Mouse (Mus musculus) embryonic fibroblast, embryonic 13.5 days (primary cell): ENCODE results near the gene D630039A03Rik. TPM values are rescaled to one million over a fixed set of nuclear protein-coding genes. Genes with fewer than 3 reads are reported as not detected.
A peak's percentile ranks its signal among the peaks of the same experiment; 100 is the strongest.
"Not testable (repeated sequence)": the region's sequence is repeated elsewhere in the genome, so short reads cannot be mapped to it uniquely, and the experiment has no call there.

ENCODE experiments used
- H3K27ac ChIP-seq: 2 replicates; pipeline ENCODE4 v1.5.1; 2012; ENCODE audit warnings: low read length, control low read depth, inconsistent platforms; ENCODE audit not compliant: insufficient read depth
- H3K4me1 ChIP-seq: 2 replicates; pipeline ENCODE4 v1.6.1; 2011; ENCODE audit warnings: low read length; ENCODE audit not compliant: control insufficient read depth, insufficient read depth
- H3K4me3 ChIP-seq: 2 replicates; pipeline ENCODE4 v1.5.1; 2011; ENCODE audit warnings: mild to moderate bottlenecking, control low read depth, low read length; ENCODE audit not compliant: insufficient read depth
- CTCF ChIP-seq: IDR thresholded peaks from 2 replicates; pipeline ENCODE4 v1.5.1; 2011; ENCODE audit warnings: mild to moderate bottlenecking, control low read depth, low read length, moderate library complexity, borderline replicate concordance; ENCODE audit not compliant: insufficient read depth
- POLR2A ChIP-seq: IDR thresholded peaks from 2 replicates; pipeline ENCODE4 v1.6.1; 2011; ENCODE audit warnings: low read depth, mild to moderate bottlenecking, control low read depth, low read length, moderate library complexity
- polyA plus RNA-seq: library from polyadenylated mRNA; stranded (reverse); fragments of >200 nt; gene quantifications from 2 replicates; pipeline ENCODE4 v1.2.4, GENCODE M21; 2011; ENCODE audit warnings: low read depth; ENCODE audit not compliant: missing spikeins, insufficient read length

D630039A03Rik gene
- polyA plus RNA-seq, 1 experiment: not detected

DNA sequence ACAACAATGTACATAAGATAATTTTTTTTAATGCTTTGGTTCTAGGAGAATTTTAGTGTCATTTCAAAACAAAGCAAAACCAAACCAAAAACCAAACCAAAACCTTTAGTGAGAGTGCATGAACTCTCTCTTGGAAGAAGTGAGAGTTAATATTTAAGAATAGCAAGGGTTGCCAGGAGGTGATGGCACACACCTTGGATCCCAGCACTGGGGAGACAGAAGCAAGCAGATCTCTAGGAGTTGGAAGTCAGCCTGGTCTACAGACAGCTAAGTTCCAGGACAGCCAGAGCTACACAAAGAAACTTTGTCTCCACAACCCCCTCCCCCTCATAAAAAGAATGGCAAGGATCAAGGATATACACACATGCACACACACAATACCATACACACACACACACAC is 3.1 kb downstream of the D630039A03Rik start:
- H3K4me3 ChIP-seq: no peak overlapping the region
- TF ChIP-seq POLR2A (no peak), CTCF (no peak)
- no peak overlapping the region for H3K27ac ChIP-seq
- no peaks in the 10 kb centered on the region for H3K4me1 ChIP-seq

DNA sequence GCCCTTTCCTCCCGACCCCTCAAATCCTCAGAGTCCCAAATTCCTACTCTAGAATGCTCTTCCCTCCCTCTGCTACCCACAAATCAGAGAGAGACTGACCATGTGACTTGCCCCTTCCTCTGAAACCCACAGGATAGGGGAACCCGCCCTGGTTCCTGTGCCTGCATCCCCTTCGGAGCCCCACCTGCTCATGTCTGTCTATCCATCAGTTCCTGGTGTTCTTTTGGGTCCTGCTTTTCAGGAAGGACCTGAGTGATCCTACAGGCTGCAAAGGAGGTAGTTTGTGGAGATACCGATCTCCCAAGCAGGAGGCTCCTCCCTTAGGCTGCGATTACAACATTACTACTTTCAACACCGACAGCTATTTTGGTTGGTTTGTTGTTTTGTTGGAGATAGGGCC is 7.2 kb downstream of the D630039A03Rik start:
- Histone ChIP-seq H3K4me1 (no peaks in the 10 kb centered on the region), H3K4me3 (no peak overlapping the region), H3K27ac (no peak overlapping the region)
- TF ChIP-seq CTCF (no peak), POLR2A (no peak)

GRCm38 (mm10) chr4:57906708-57907107 is 9.4 kb downstream of the D630039A03Rik start:
- Histone ChIP-seq H3K4me1 (no peaks in the 10 kb centered on the region), H3K27ac (no peak overlapping the region), H3K4me3 (no peak overlapping the region)
- no peak for TF ChIP-seq CTCF
- no peak for TF ChIP-seq POLR2A

DNA sequence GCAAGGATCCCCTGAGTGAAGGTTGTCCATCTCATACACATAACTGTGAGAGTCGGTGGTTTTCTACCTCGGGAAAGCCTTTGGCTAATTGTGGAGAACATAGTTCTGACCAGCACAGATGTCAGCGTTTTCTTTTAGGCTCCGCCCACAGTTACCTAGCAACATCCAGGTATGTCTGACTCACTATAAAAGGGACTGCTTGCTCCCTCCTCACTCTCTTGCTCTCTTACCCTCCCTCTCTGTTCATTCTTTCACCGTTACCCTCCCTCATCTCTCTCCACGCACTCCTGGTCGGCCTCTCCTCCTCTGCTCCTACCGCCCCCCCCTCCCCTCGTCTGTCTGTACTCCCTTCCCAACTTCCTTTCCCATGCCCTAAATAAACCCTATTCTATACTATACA is 11.5 kb downstream of the D630039A03Rik start:
- no peaks in the 10 kb centered on the region for H3K4me1 ChIP-seq
- no peak for TF ChIP-seq POLR2A
- TF ChIP-seq CTCF: no peak
- H3K4me3 ChIP-seq: no peak overlapping the region
- no peak overlapping the region for H3K27ac ChIP-seq

GRCm38 (mm10) chr4:57904211-57904610 is 11.9 kb downstream of the D630039A03Rik start:
- TF ChIP-seq CTCF: peak; percentile 84
- no peak for TF ChIP-seq POLR2A
- no peak overlapping the region for H3K27ac ChIP-seq
- H3K4me3 ChIP-seq: no peak overlapping the region
- no peaks in the 10 kb centered on the region for H3K4me1 ChIP-seq

DNA sequence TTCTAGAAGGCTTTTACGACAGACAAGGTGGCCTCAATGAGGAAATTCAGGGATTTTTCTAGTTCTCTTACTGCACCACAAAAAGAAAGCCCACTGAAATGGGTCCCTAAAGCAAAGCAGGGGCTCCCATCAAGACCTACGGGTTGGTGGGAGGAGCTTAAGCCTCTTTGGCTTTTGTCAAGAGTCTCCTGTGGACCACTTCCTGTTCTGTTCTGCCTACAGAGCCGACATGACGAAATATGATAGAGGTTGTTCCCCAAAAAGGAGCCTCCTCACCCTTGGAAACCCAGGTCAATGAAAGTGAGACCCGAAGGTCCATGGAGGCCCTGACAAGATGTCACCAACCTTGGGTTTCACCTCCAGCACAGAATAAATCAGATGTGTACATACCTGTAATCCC is 13.5 kb downstream of the D630039A03Rik start:
- no peak overlapping the region for H3K4me3 ChIP-seq
- H3K27ac ChIP-seq: no peak overlapping the region
- H3K4me1 ChIP-seq: no peaks in the 10 kb centered on the region
- TF ChIP-seq CTCF: no peak
- no peak for TF ChIP-seq POLR2A

- no peak overlapping the region for H3K4me3 ChIP-seq
- no peaks in the 10 kb centered on the region for H3K4me1 ChIP-seq
- no peak for TF ChIP-seq POLR2A
- TF ChIP-seq CTCF: peak; percentile 65; the same call in 1 of the 2 replicates
Measured at GRCm38 (mm10) chr4:57901210-57901609, 14.9 kb downstream of the D630039A03Rik start.

GRCm38 (mm10) chr4:57896631-57897030 is 19.5 kb downstream of the D630039A03Rik start:
- TF ChIP-seq POLR2A (no peak), CTCF (no peak)
- Histone ChIP-seq H3K4me1 (no peaks in the 10 kb centered on the region), H3K4me3 (no peak overlapping the region), H3K27ac (no peak overlapping the region)

More at GRCm38 (mm10) chr4:57901210-57901609, 14.9 kb downstream of the D630039A03Rik start:
- H3K27ac ChIP-seq: no peak overlapping the region

GRCm38 (mm10) chr4:57895902-57896301 is 20.2 kb downstream of the D630039A03Rik start:
- TF ChIP-seq POLR2A (no peak), CTCF (no peak)
- Histone ChIP-seq H3K4me1 (no peaks in the 10 kb centered on the region), H3K27ac (no peak overlapping the region), H3K4me3 (no peak overlapping the region)

DNA sequence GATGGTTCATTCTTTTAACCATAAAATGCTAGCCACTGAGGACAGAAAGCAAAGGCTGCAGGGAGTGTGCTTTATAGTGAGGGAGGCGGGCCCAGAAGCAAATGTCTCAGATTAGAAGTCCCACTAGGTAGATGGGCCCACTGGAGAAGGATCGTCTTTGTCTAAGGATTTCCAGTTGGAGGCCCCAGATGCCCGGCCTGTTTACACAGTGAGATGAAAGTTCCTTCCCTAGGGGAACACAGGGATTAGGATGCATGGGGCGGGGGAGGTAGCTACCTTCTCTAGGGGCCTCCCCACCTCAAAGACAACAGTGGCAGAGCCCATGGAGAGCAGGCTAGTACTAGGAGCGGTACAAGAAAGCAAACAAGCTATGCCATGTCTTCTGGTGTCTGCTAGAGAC is 21.0 kb downstream of the D630039A03Rik start:
- TF ChIP-seq CTCF (no peak), POLR2A (no peak)
- Histone ChIP-seq H3K4me3 (no peak overlapping the region), H3K4me1 (no peaks in the 10 kb centered on the region), H3K27ac (no peak overlapping the region)

DNA sequence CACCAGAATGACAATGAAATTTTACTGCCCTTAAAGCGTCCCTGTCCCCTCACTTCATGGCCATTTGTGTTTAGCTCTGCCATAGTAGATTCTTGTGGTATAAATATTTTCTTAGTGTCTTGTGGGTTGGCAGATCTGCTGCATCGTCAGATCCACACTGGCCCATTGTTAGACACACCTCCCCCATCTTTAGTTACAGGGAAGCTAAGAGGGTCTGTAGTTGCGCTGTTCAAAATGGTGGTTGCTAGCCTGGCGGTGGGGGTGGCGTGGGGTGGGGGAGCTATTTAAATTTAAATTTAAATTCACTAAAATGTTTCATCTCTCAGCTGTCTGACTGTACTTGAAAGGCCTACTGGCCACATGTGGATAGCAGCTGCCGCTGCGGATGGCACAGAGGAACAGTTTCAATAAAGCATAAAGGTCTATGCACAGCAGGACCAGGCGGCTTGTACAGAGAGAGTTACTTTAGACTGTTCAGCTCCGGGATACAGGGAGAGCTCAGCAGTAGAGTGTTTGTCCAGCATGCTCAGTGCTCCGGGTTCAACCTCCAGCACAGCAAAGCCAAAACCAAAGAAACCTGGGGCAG is 24.0 kb downstream of the D630039A03Rik start:
- no peak overlapping the region for H3K27ac ChIP-seq
- H3K4me3 ChIP-seq: no peak overlapping the region
- TF ChIP-seq CTCF: no peak
- no peak for TF ChIP-seq POLR2A
- H3K4me1 ChIP-seq: no peaks in the 10 kb centered on the region

- Histone ChIP-seq H3K27ac (no peak overlapping the region), H3K4me3 (no peak overlapping the region), H3K4me1 (peaks cover 12% of the 10 kb centered on the region; the same call in 1 of the 2 replicates)
- TF ChIP-seq POLR2A (no peak), CTCF (no peak)
Measured at GRCm38 (mm10) chr4:57889773-57890172, 26.3 kb downstream of the D630039A03Rik start.

DNA sequence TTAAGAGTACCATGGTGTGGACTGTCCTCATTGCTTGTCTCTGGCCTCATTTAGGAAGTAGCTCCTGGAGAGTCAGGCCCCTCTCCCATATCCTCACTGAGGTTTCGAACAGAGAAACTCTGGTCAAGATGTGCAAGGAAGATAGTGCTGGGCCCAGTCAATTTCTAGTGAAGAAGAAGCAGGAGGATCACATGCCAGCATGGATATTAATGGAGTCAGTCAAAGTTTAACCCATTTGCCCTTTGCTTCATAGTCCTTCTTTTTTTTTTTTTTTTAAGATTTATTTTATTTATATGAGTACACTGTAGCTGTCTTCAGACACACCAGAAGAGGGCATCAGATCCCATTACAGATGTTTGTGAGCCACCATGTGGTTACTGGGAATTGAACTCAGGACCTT is 27.1 kb downstream of the D630039A03Rik start:
- H3K4me3 ChIP-seq, H3K27ac ChIP-seq: not testable (repeated sequence)
- peaks cover 12% of the 10 kb centered on the region; the same call in 1 of the 2 replicates for H3K4me1 ChIP-seq
